Mouse (Mus musculus): ENCODE results near the gene Klf12. TPM values are rescaled to one million over a fixed set of nuclear protein-coding genes. Genes with fewer than 3 reads are reported as not detected.

The Klf12 gene
- total and polyA plus RNA-seq, 2 experiments from 2014 or later = 26.7 to 61.1 TPM

DNA sequence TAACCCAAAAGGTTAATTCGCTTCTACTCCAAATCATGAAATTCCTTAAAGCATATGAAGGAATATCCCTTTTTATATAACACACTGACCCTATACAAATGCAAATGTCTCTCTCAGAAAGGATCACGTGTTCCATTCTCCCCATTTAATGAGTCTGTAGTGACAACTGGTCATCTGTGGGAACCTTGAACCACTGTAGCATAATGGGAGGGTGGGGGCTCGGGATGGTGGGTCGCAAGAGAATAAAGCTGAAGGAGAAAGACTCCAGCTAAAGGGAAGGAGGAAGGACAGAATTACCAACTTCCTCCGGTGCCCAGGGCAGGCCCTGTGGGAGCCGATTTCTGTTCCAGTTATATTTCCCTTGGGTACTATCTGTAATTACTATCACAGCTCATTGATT, 180.7 kb downstream of the Klf12 start:
- Histone ChIP-seq H3K4me1 (ENCODE audit: insufficient read depth, low read length) (no peaks in the 10 kb centered on the region), H3K27me3 (ENCODE audit: insufficient read depth, low read length) (no peaks in the 10 kb centered on the region), H3K9me3 (ENCODE audit: low read length) (no peaks in the 10 kb centered on the region), H3K27ac (ENCODE audit: low read depth, low read length) (no peak overlapping the region), H3K9ac (replicated peaks; ENCODE audit: low read length, poor library complexity, severe bottlenecking) (no peak overlapping the region), H3K4me2 (ENCODE audit: low read depth, low read length, poor library complexity, severe bottlenecking) (no peak overlapping the region), H3K36me3 (ENCODE audit: insufficient read depth, low read length) (no peaks in the 10 kb centered on the region), H3K4me3 (ENCODE audit: low read depth, low read length) (no peak overlapping the region)
- WGBS = 39% methylated on average over 6 of the region's 6 CpGs
- DNase-seq (ENCODE audit: low spot score) (no peak), ATAC-seq (ENCODE audit: low FRiP score) (no peak)
- no peak for TF ChIP-seq CTCF (IDR thresholded peaks at IDR 0.05)

GRCm38 (mm10) chr14:100097208-100098189, 187.0 kb downstream of the Klf12 start:
- no peaks in the 10 kb centered on the region for H3K9me3 ChIP-seq (ENCODE audit: low read length)
- no peak overlapping the region for H3K4me3 ChIP-seq (ENCODE audit: low read depth, low read length)
- TF ChIP-seq CTCF (IDR thresholded peaks at IDR 0.05) = no peak
- H3K36me3 ChIP-seq (ENCODE audit: insufficient read depth, low read length) = no peaks in the 10 kb centered on the region
- H3K4me1 ChIP-seq (ENCODE audit: insufficient read depth, low read length) = no peaks in the 10 kb centered on the region
- no peaks in the 10 kb centered on the region for H3K27me3 ChIP-seq (ENCODE audit: insufficient read depth, low read length)
- ATAC-seq (ENCODE audit: low FRiP score) = no peak
- H3K9ac ChIP-seq (replicated peaks; ENCODE audit: low read length, poor library complexity, severe bottlenecking) = no peak overlapping the region
- no peak for DNase-seq (ENCODE audit: low spot score)
- no peak overlapping the region for H3K4me2 ChIP-seq (ENCODE audit: low read depth, low read length, poor library complexity, severe bottlenecking)
- WGBS = 67% methylated on average over 10 of the region's 10 CpGs
- no peak overlapping the region for H3K27ac ChIP-seq (ENCODE audit: low read depth, low read length)

DNA sequence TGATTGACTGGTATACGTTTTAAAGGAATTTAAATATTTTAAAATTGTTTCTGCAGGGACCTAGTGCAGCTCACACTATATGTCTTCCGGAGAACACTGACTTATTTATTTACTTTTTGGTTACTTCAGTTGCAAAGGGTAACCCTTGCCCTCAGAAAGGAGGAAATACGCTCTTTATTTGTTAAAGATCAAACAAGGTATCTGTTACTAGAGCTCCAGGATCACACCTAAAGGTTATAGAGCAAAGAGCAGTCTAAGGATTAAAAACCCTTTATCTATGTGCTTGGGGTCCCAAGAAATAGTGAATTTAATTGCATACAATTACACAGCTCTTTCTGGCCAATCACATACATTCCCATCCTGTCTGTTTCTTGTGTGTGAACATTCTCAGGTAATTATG, 188.7 kb downstream of the Klf12 start:
- TF ChIP-seq CTCF (IDR thresholded peaks at IDR 0.05) = no peak

DNA sequence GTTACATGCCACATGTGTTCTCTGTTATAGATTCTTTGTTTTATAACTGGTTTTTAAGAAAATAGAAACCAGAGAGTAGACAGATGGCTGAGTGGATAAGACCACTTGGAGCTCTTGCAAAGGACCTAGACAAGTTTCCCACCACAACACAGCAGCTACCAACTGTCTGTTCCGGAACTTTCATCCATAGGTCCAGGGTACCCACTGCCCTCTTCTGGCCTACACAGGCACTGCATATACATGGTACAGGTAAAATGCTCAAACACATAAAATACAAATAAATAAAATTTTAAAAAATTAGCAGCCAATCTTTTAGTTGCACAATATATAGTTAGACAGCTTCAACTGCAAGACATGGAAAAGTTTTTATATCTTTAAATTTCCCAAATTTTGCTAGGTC, 194.0 kb downstream of the Klf12 start:
- TF ChIP-seq CTCF (IDR thresholded peaks at IDR 0.05) = peak; percentile 38
- 100% methylated on average over 1 of the region's 1 CpGs for WGBS
- ATAC-seq (ENCODE audit: low FRiP score) (no peak), DNase-seq (ENCODE audit: low spot score) (no peak)
- H3K4me1 ChIP-seq (ENCODE audit: insufficient read depth, low read length) = no peaks in the 10 kb centered on the region
- no peak overlapping the region for H3K9ac ChIP-seq (replicated peaks; ENCODE audit: low read length, poor library complexity, severe bottlenecking)
- H3K9me3 ChIP-seq (ENCODE audit: low read length) = no peaks in the 10 kb centered on the region
- H3K36me3 ChIP-seq (ENCODE audit: insufficient read depth, low read length) = no peaks in the 10 kb centered on the region
- no peak overlapping the region for H3K27ac ChIP-seq (ENCODE audit: low read depth, low read length)
- H3K4me3 ChIP-seq (ENCODE audit: low read depth, low read length) = no peak overlapping the region
- no peak overlapping the region for H3K4me2 ChIP-seq (ENCODE audit: low read depth, low read length, poor library complexity, severe bottlenecking)
- H3K27me3 ChIP-seq (ENCODE audit: insufficient read depth, low read length) = no peaks in the 10 kb centered on the region

More for the DNA sequence above, 188.7 kb downstream of the Klf12 start:
- Histone ChIP-seq H3K4me2 (ENCODE audit: low read depth, low read length, poor library complexity, severe bottlenecking) (no peak overlapping the region), H3K4me1 (ENCODE audit: insufficient read depth, low read length) (no peaks in the 10 kb centered on the region), H3K36me3 (ENCODE audit: insufficient read depth, low read length) (no peaks in the 10 kb centered on the region), H3K27ac (ENCODE audit: low read depth, low read length) (no peak overlapping the region), H3K27me3 (ENCODE audit: insufficient read depth, low read length) (no peaks in the 10 kb centered on the region), H3K9ac (replicated peaks; ENCODE audit: low read length, poor library complexity, severe bottlenecking) (no peak overlapping the region), H3K9me3 (ENCODE audit: low read length) (no peaks in the 10 kb centered on the region), H3K4me3 (ENCODE audit: low read depth, low read length) (no peak overlapping the region)
- ATAC-seq (ENCODE audit: low FRiP score) (no peak), DNase-seq (ENCODE audit: low spot score) (no peak)
- WGBS = 81% methylated on average over 3 of the region's 3 CpGs

GRCm38 (mm10) chr14:100079620-100080019, 204.9 kb downstream of the Klf12 start:
- no peak overlapping the region for H3K4me2 ChIP-seq (ENCODE audit: low read depth, low read length, poor library complexity, severe bottlenecking)
- H3K4me3 ChIP-seq (ENCODE audit: low read depth, low read length) = no peak overlapping the region
- DNase-seq (ENCODE audit: low spot score) = no peak
- WGBS = 69% methylated on average over 4 of the region's 4 CpGs
- H3K27ac ChIP-seq (ENCODE audit: low read depth, low read length) = no peak overlapping the region
- no peaks in the 10 kb centered on the region for H3K27me3 ChIP-seq (ENCODE audit: insufficient read depth, low read length)
- no peak overlapping the region for H3K9ac ChIP-seq (replicated peaks; ENCODE audit: low read length, poor library complexity, severe bottlenecking)
- H3K4me1 ChIP-seq (ENCODE audit: insufficient read depth, low read length) = no peaks in the 10 kb centered on the region
- no peaks in the 10 kb centered on the region for H3K9me3 ChIP-seq (ENCODE audit: low read length)
- no peak for ATAC-seq (ENCODE audit: low FRiP score)
- H3K36me3 ChIP-seq (ENCODE audit: insufficient read depth, low read length) = no peaks in the 10 kb centered on the region
- no peak for TF ChIP-seq CTCF (IDR thresholded peaks at IDR 0.05)

GRCm38 (mm10) chr14:100072431-100073195, 211.9 kb downstream of the Klf12 start:
- Histone ChIP-seq H3K27me3 (ENCODE audit: insufficient read depth, low read length) (no peaks in the 10 kb centered on the region), H3K4me1 (ENCODE audit: insufficient read depth, low read length) (no peaks in the 10 kb centered on the region), H3K9me3 (ENCODE audit: low read length) (no peaks in the 10 kb centered on the region), H3K36me3 (ENCODE audit: insufficient read depth, low read length) (no peaks in the 10 kb centered on the region), H3K4me3 (ENCODE audit: low read depth, low read length) (no peak overlapping the region), H3K9ac (replicated peaks; ENCODE audit: low read length, poor library complexity, severe bottlenecking) (no peak overlapping the region), H3K27ac (ENCODE audit: low read depth, low read length) (no peak overlapping the region), H3K4me2 (ENCODE audit: low read depth, low read length, poor library complexity, severe bottlenecking) (no peak overlapping the region)
- ATAC-seq (ENCODE audit: low FRiP score) (no peak), DNase-seq (ENCODE audit: low spot score) (no peak)
- TF ChIP-seq CTCF (IDR thresholded peaks at IDR 0.05) = no peak
- WGBS = 86% methylated on average over 12 of the region's 12 CpGs
